Mouse (Mus musculus) lung, embryonic 16.5 days (tissue): ENCODE data around the gene Khdc1c. TPM values are rescaled to one million over a fixed set of nuclear protein-coding genes. Genes with fewer than 3 reads are reported as not detected.
"Not testable (repeated sequence)": the region's sequence is repeated elsewhere in the genome, so short reads cannot be mapped to it uniquely, and the experiment has no call there.

Experiments used
- ATAC-seq: fragments of 200-750 bp; cut with Nextera tagmentation; 2 replicates; pipeline ENCODE4 v1.8.0; 2017; ENCODE audit warnings: low read depth, mild to moderate bottlenecking, moderate library complexity
- H3K27ac ChIP-seq: fragments of 300-500 bp; sonication (generic); 2 replicates; pipeline ENCODE4 v1.5.1; 2014; ENCODE audit warnings: mild to moderate bottlenecking, control low read depth, low read length
- H3K27me3 ChIP-seq: fragments of 300-500 bp; sonication (generic); 2 replicates; pipeline ENCODE4 v1.6.1; 2014; ENCODE audit warnings: low read depth, low read length, mixed read lengths; ENCODE audit not compliant: control insufficient read depth, insufficient read depth
- H3K36me3 ChIP-seq: fragments of 300-500 bp; sonication (generic); 2 replicates; pipeline ENCODE4 v1.6.1; 2014; ENCODE audit warnings: low read length; ENCODE audit not compliant: control insufficient read depth, insufficient read depth
- H3K4me1 ChIP-seq: fragments of 300-500 bp; sonication (generic); replicated peaks from 2 replicates; pipeline ENCODE4 v1.6.1; 2014; ENCODE audit warnings: low read length, mixed read lengths; ENCODE audit not compliant: control insufficient read depth, insufficient read depth
- H3K4me2 ChIP-seq: fragments of 300-500 bp; sonication (generic); 2 replicates; pipeline ENCODE4 v1.6.1; 2014; ENCODE audit warnings: low read depth, low read length, control low read depth
- H3K4me3 ChIP-seq: fragments of 300-500 bp; sonication (generic); 2 replicates; pipeline ENCODE4 v1.5.1; 2014; ENCODE audit warnings: mild to moderate bottlenecking, low read length, control low read depth
- H3K9ac ChIP-seq: fragments of 300-500 bp; sonication (generic); 2 replicates; pipeline ENCODE4 v1.6.1; 2014; ENCODE audit warnings: low read length, control low read depth
- H3K9me3 ChIP-seq: fragments of 300-500 bp; sonication (generic); 2 replicates; pipeline ENCODE4 v1.6.1; 2016; ENCODE audit warnings: low read length; ENCODE audit not compliant: control insufficient read depth
- WGBS: fragments of 180-500 bp; shearing (Covaris S2); extraction: QIAGEN DNeasy Blood & Tissue Kit; methylation state at CpG from one replicate; pipeline ENCODE4 v1.1.7; 2014; 5-methylcytosine and 5-hydroxymethylcytosine counted together
- polyA plus RNA-seq: library from polyadenylated mRNA; unstranded; fragments of >200 nt; fragmentation: Nextera tagmentation; extraction: Ambion mirVana; gene quantifications from 2 replicates; pipeline ENCODE4 v1.2.1, GENCODE M21; 2015

Khdc1c gene
- polyA plus RNA-seq, result not detected in 2 replicates

DNA sequence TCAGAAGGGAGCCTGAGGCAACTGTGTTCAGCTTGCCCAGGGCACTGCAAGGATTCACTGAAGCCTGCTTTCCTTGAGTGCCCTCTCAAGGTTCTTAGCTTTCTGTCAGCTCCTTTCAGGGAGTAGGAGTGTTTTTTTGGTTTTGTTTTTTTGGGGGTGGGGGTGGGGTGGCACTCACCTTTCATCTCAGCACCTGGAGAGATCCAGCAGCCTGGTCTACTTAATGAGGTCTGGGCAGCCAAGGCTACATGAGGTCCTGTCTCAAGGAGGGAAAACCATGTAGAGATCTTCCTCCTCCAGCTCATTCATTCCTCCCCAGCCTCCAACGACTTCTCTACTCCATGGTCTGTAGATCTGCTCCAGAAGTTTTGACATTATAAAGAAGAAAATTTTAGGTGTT, at the start of gene Khdc1c:
Gene Khdc1c, plus strand, starts transcription at position 301 of the 400 bp plus-strand sequence.
- not testable (repeated sequence) for H3K4me3 ChIP-seq, H3K4me1 ChIP-seq, H3K9me3 ChIP-seq, H3K9ac ChIP-seq, H3K4me2 ChIP-seq, H3K36me3 ChIP-seq, H3K27me3 ChIP-seq, ATAC-seq, H3K27ac ChIP-seq
- 59% methylated on average over 1 of the region's 1 CpGs for WGBS

DNA sequence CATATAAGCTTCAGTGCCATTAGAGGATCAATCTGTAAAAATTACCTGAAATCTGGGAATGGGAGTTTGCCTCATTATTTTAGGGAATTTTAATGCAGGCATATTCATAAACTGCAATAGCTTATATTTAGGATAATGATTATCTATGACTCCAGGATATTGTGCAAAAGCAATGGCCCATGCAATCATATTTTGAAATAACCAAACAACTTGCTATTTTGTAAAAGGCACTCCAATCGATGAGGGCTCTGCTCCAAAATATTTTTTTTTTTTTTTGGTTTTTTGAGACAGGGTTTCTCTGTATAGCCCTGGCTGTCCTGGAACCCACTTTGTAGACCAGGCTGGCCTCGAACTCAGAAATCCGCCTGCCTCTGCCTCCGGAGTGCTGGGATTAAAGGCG, 47.9 kb upstream of the Khdc1c start:
- H3K36me3 ChIP-seq, H3K4me3 ChIP-seq, H3K27me3 ChIP-seq, H3K9me3 ChIP-seq, H3K4me2 ChIP-seq, H3K9ac ChIP-seq, H3K4me1 ChIP-seq, H3K27ac ChIP-seq, ATAC-seq: not testable (repeated sequence)
- 87% methylated on average over 5 of the region's 5 CpGs for WGBS

DNA sequence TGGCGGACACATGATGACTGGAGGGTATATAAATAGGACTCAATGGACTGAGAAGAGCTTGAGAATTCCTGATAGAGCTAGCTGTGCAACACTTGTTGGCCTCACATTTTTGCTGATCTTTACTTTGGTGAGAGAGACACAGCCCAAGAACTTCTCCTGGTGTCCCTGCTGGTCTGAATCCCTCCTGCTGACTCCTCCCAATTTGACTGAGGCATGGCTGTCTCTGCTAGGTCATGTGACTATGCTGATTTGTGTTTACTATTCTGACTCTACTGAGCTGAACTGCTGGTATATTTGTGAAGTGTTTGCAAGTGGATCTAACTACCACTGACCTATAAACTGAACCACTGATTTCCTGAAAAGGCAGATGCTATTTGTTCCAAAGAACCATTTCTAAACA, 46.5 kb upstream of the Khdc1c start:
- H3K9ac ChIP-seq, result no peak overlapping the region
- H3K9me3 ChIP-seq, result 0 out of 2 replicates have a peak, but pooled peaks cover under 1% of the 10 kb centered on the region
- no peak for ATAC-seq
- H3K4me3 ChIP-seq, result no peak overlapping the region
- no peaks in the 10 kb centered on the region for H3K4me1 ChIP-seq
- H3K27ac ChIP-seq, result no peak overlapping the region
- WGBS, result 88% methylated on average over 1 of the region's 1 CpGs
- H3K4me2 ChIP-seq, result no peak overlapping the region
- no peaks in the 10 kb centered on the region for H3K36me3 ChIP-seq
- H3K27me3 ChIP-seq, result no peaks in the 10 kb centered on the region

DNA sequence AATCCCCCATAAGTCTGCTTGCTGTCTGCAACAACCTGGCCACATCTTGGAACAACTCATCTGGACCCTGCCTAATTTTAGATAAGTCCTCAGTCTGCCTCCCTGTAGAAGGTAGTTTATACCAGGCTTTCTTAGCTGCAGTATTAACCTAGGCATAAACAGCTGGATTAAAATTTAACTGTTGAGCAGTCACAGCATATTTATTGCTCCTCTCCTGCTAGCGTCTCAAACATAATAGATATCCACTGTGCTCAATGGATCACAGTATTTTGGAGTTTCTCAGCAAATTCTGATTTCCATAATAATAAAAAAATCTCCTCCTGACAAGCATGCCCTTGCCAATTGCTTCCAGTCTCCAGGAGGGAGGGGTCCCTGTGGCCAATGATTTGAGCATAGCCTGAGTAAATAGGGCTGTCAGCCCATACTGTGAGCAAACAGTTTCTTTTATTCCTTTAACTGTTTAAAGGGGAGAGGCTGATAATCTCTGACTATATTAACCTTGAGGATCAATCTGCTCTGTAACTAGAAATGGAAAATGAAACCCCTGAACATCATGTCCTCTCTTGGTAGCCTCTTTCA, 44.0 kb upstream of the Khdc1c start:
- ATAC-seq, result no peak
- H3K4me2 ChIP-seq, result no peak overlapping the region

DNA sequence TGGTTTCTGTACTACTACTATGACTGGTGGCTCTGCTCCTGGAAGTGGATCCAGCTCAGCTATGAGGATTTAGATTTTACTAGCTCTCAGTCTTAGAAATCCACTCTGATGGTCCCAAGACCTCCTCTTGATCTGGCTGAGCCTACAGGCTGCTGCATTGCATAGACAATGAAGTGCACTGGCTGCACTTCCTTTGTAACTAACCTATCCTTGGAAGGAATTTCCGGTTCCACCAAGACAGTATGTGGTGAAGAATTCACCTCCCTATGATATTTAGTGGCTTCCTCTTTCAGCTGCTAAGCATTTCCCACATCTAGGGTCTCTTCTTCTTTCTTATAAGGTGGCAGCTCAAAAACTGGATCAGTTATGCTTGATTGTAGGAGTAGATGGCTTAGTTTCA, 43.5 kb upstream of the Khdc1c start:
- ATAC-seq, result no peak
- 58% methylated on average over 1 of the region's 1 CpGs for WGBS
- 0 out of 2 replicates have a peak, but pooled peaks cover 3% of the 10 kb centered on the region for H3K9me3 ChIP-seq
- no peak overlapping the region for H3K9ac ChIP-seq
- H3K4me3 ChIP-seq, result no peak overlapping the region
- no peak overlapping the region for H3K27ac ChIP-seq
- no peak overlapping the region for H3K4me2 ChIP-seq
- no peaks in the 10 kb centered on the region for H3K4me1 ChIP-seq
- no peaks in the 10 kb centered on the region for H3K36me3 ChIP-seq
- no peaks in the 10 kb centered on the region for H3K27me3 ChIP-seq

More for the DNA sequence above, 44.0 kb upstream of the Khdc1c start:
- Histone ChIP-seq H3K4me1 (no peaks in the 10 kb centered on the region), H3K9ac (no peak overlapping the region), H3K27ac (no peak overlapping the region), H3K4me3 (no peak overlapping the region), H3K9me3 (0 out of 2 replicates have a peak, but pooled peaks cover 3% of the 10 kb centered on the region), H3K36me3 (no peaks in the 10 kb centered on the region), H3K27me3 (no peaks in the 10 kb centered on the region)
- 74% methylated on average over 1 of the region's 1 CpGs for WGBS

DNA sequence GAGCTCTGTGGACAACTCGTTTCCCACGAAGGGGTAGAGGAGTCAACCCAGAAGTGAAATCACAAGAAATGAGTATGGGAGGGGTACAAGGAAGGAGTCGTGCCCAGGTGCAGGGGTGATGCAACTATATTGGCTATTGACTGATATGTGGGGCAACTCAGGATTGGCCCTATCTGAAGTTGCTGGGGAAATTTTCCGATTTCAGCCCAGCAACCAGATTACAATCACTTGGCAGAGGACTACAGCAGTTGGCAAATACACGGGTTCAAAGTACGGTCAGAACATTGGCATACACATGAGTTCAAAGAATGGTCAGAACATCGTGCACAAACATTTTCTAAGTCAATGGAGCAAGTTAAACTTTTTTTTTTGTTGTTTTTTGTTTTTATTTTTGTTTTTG, 41.4 kb upstream of the Khdc1c start:
- Histone ChIP-seq H3K4me3 (no peak overlapping the region), H3K4me1 (no peaks in the 10 kb centered on the region), H3K9ac (no peak overlapping the region), H3K27ac (no peak overlapping the region), H3K27me3 (no peaks in the 10 kb centered on the region), H3K36me3 (no peaks in the 10 kb centered on the region), H3K4me2 (no peak overlapping the region), H3K9me3 (0 out of 2 replicates have a peak, but pooled peaks cover 3% of the 10 kb centered on the region)
- ATAC-seq, result no peak
- 81% methylated on average over 7 of the region's 7 CpGs for WGBS

DNA sequence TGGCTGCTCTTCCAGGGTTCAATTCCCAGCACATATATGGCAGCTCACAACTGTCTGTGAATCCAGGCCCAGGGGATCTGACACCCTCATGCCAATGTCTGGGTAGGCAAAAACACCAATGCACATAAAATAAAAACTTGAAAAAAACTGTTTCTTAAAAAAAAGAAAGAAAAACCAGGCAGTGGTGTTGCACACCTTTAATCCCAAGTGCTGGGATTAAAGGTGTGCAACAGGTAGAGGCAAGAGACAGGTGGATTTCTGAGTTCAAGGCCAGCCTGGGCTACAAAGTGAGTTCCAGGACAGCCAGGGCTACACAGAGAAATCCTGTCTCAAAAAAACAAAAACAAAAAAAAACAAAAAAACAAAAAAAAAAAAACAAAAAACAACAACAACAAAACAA, 37.0 kb upstream of the Khdc1c start:
- H3K4me3 ChIP-seq, H3K27me3 ChIP-seq, H3K9ac ChIP-seq, H3K4me1 ChIP-seq, H3K27ac ChIP-seq, H3K9me3 ChIP-seq, H3K4me2 ChIP-seq, H3K36me3 ChIP-seq, ATAC-seq: not testable (repeated sequence)

DNA sequence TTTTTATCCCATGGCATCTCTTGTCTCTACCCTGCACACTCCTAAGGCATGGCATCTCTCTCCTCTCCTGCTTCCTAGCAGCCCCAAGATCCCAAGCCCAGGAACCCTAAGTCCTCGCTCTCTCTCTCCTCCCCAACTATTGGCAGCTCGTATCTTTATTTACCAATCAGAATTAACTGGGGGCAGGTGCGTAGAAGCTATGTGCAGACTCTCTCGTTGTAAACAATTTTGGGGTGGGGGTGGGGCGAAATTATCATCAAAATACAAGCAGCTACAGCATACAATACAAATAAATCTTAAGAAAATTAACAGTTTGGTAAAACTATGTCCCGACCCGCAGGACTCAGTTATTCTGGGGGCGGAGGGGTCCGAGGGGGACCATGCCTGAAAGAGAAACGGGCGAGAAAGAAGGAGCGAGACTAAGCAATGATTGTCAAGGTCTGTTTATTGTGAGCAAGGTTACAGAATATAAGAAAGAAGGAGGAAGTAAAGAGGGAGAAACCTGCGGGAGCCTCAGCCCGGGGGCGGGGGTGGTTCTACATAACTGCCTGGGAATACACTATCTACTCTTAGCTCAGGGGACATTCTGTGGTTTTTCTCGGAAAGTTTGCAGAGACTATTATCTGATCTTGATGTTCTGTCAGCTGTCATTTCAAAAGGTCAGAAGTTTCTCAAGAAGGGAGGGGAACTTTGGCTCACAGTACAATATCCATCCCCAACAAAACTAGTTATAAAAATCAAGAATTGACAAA, 34.7 kb upstream of the Khdc1c start:
- 73% methylated on average over 16 of the region's 16 CpGs for WGBS
- Histone ChIP-seq H3K36me3 (no peaks in the 10 kb centered on the region), H3K9me3 (no peaks in the 10 kb centered on the region), H3K27ac (no peak overlapping the region), H3K9ac (no peak overlapping the region), H3K4me1 (no peaks in the 10 kb centered on the region), H3K4me2 (no peak overlapping the region), H3K27me3 (no peaks in the 10 kb centered on the region), H3K4me3 (no peak overlapping the region)
- ATAC-seq, result no peak

DNA sequence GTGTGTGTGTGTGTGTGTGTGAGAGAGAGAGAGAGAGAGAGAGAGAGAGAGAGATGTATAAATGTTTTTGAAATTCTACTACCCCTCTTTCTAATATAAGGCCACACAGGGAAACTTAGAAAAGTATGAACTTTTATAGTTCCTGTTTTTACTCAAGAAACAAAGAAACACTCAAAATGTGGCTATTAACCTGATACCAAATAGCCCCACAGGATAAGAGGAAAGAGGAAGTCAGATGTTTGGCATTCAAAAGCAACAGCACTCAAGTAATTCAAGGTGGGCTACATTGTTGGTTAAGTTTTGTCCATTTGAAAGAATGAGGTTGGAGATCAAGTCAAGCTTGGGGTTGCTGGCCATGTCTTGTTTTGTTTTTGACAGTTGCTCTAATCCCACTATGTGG, 32.3 kb upstream of the Khdc1c start:
- Histone ChIP-seq H3K9ac (no peak overlapping the region), H3K27me3 (no peaks in the 10 kb centered on the region), H3K4me2 (no peak overlapping the region), H3K27ac (no peak overlapping the region), H3K4me1 (no peaks in the 10 kb centered on the region), H3K9me3 (no peaks in the 10 kb centered on the region), H3K4me3 (no peak overlapping the region), H3K36me3 (no peaks in the 10 kb centered on the region)
- ATAC-seq, result no peak
